Mouse (Mus musculus) neural tube, embryonic 12.5 days (tissue): Measurements from ENCODE around the gene Efcab9. TPM values are rescaled to one million over a fixed set of nuclear protein-coding genes. Genes with fewer than 3 reads are reported as not detected.

Experiments used
- ATAC-seq: fragments of 200-750 bp; cut with Nextera tagmentation; 2 replicates; pipeline ENCODE4 v1.8.0; 2017; ENCODE audit warnings: low read depth, mild to moderate bottlenecking, moderate TSS enrichment, moderate library complexity; ENCODE audit not compliant: low FRiP score
- H3K27ac ChIP-seq: fragments of 300-500 bp; sonication (generic); 2 replicates; pipeline ENCODE4 v1.5.1; 2016
- H3K27me3 ChIP-seq: fragments of 300-500 bp; sonication (generic); replicated peaks from 2 replicates; pipeline ENCODE4 v1.6.1; 2016; ENCODE audit warnings: mild to moderate bottlenecking
- H3K36me3 ChIP-seq: fragments of 300-500 bp; sonication (generic); 2 replicates; pipeline ENCODE4 v1.6.1; 2016; ENCODE audit warnings: mild to moderate bottlenecking
- H3K4me1 ChIP-seq: fragments of 300-500 bp; sonication (generic); 2 replicates; pipeline ENCODE4 v1.6.1; 2016
- H3K4me2 ChIP-seq: fragments of 300-500 bp; sonication (generic); replicated peaks from 2 replicates; pipeline ENCODE4 v1.6.1; 2016; ENCODE audit warnings: mild to moderate bottlenecking
- H3K4me3 ChIP-seq: fragments of 300-500 bp; sonication (generic); 2 replicates; pipeline ENCODE4 v1.5.1; 2016
- H3K9ac ChIP-seq: fragments of 300-500 bp; sonication (generic); 2 replicates; pipeline ENCODE4 v1.6.1; 2016; ENCODE audit warnings: mild to moderate bottlenecking
- H3K9me3 ChIP-seq: fragments of 300-500 bp; sonication (generic); 2 replicates; pipeline ENCODE4 v1.6.1; 2016; ENCODE audit warnings: mild to moderate bottlenecking
- WGBS: fragments of 180-500 bp; shearing (Covaris S2); methylation state at CpG from one replicate; pipeline ENCODE4 v1.1.7; 2016; 5-methylcytosine and 5-hydroxymethylcytosine counted together
- polyA plus RNA-seq: library from polyadenylated mRNA; unstranded; fragments of >200 nt; fragmentation: Nextera tagmentation; extraction: Ambion mirVana; gene quantifications from 2 replicates; pipeline ENCODE4 v1.2.1, GENCODE M21; 2016

The Efcab9 gene
- polyA plus RNA-seq, result 0.51 TPM in 1 of 2 replicates, not detected in the other

- WGBS, result 8% methylated on average over 33 of the region's 33 CpGs
- peaks cover 15% of the 10 kb centered on the region; the same call in 1 of the 2 replicates for H3K27me3 ChIP-seq
- peaks cover 31% of the 10 kb centered on the region for H3K4me1 ChIP-seq
- no peaks in the 10 kb centered on the region for H3K36me3 ChIP-seq
- peak within 1 kb of the TSS; percentile 97 for H3K4me2 ChIP-seq
- peak; percentile 18; the same call in 1 of the 2 replicates for ATAC-seq
- H3K9ac ChIP-seq, result peak within 1 kb of the TSS; percentile 70
- no peak within 1 kb of the TSS for H3K27ac ChIP-seq
- peak within 1 kb of the TSS; percentile 55 for H3K4me3 ChIP-seq
- no peaks in the 10 kb centered on the region for H3K9me3 ChIP-seq
These were observed at the start of gene Efcab9 for GRCm38 (mm10) chr11:32531871-32532764. Gene Efcab9, minus strand, starts transcription at chr11:32532081.

DNA sequence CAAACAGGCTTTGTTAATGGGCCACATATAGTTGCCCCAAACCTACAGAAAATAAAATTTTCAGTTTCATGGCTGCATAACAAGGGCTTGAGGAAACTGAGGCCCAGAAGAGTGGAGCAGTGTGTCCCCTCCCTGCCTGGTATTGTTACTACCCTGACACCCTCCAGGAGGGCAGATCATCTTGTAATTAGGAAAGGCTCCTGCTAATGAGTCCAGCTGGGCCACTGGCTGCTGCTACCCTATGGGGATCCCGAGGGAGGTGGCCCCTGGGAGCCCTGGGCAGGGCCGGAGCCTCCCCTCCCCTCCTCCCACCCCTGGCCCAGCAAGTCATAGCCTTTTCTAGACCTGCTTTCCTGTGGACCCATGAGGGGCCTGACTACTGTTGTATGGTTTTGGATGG lies 49.1 kb upstream of the Efcab9 start:
- no peak overlapping the region for H3K4me3 ChIP-seq
- no peaks in the 10 kb centered on the region for H3K9me3 ChIP-seq
- no peak overlapping the region for H3K27ac ChIP-seq
- H3K9ac ChIP-seq, result no peak overlapping the region
- no peaks in the 10 kb centered on the region for H3K27me3 ChIP-seq
- H3K36me3 ChIP-seq, result no peaks in the 10 kb centered on the region; the same call in 1 of the 2 replicates
- no peak overlapping the region for H3K4me2 ChIP-seq
- ATAC-seq, result no peak
- H3K4me1 ChIP-seq, result 0 out of 2 replicates have a peak, but pooled peaks cover 5% of the 10 kb centered on the region
- WGBS, result 23% methylated on average over 2 of the region's 2 CpGs

- WGBS, result 82% methylated on average over 16 of the region's 16 CpGs
- no peak for ATAC-seq
- no peak overlapping the region for H3K27ac ChIP-seq
- no peak overlapping the region for H3K4me2 ChIP-seq
- H3K36me3 ChIP-seq, result no peaks in the 10 kb centered on the region; the same call in 1 of the 2 replicates
- no peak overlapping the region for H3K9ac ChIP-seq
- H3K27me3 ChIP-seq, result no peaks in the 10 kb centered on the region
- 0 out of 2 replicates have a peak, but pooled peaks cover 5% of the 10 kb centered on the region for H3K4me1 ChIP-seq
- no peaks in the 10 kb centered on the region for H3K9me3 ChIP-seq
- H3K4me3 ChIP-seq, result no peak overlapping the region
These were observed 48.5 kb upstream of the Efcab9 start for GRCm38 (mm10) chr11:32580305-32580947.

GRCm38 (mm10) chr11:32576760-32577050 lies 44.8 kb upstream of the Efcab9 start:
- Histone ChIP-seq H3K36me3 (no peaks in the 10 kb centered on the region; the same call in 1 of the 2 replicates), H3K27ac (peak overlapping the region; percentile 32; the same call in 1 of the 2 replicates), H3K27me3 (no peaks in the 10 kb centered on the region), H3K4me2 (no peak overlapping the region), H3K9ac (no peak overlapping the region), H3K4me1 (0 out of 2 replicates have a peak, but pooled peaks cover 5% of the 10 kb centered on the region), H3K9me3 (no peaks in the 10 kb centered on the region), H3K4me3 (no peak overlapping the region)
- 65% methylated on average over 5 of the region's 5 CpGs for WGBS
- no peak for ATAC-seq

GRCm38 (mm10) chr11:32575964-32576759 lies 44.3 kb upstream of the Efcab9 start:
- no peak overlapping the region for H3K9ac ChIP-seq

DNA sequence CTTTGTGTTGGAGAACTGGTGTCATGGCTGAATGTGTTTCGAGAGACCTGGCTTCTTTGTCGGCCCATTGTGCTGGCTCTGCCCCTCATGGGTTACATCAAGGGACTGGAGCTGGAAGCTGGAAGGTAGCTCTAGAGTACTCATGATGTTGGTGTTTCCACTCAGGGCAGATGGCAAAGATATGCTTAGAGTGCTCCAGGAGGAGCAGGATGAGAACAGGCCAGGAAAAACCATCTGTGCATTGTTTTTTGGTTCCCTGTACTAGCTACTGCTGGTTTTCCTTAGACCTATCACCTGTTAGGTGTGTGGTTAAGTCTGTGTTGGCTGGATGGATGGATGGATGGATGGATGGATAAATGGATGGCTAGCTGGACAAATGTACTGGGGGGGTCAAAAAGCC lies 41.8 kb upstream of the Efcab9 start:
- Histone ChIP-seq H3K4me3 (no peak overlapping the region), H3K4me2 (no peak overlapping the region), H3K9ac (no peak overlapping the region), H3K4me1 (0 out of 2 replicates have a peak, but pooled peaks cover 5% of the 10 kb centered on the region), H3K36me3 (no peaks in the 10 kb centered on the region; the same call in 1 of the 2 replicates), H3K27me3 (no peaks in the 10 kb centered on the region), H3K9me3 (no peaks in the 10 kb centered on the region), H3K27ac (no peak overlapping the region)
- ATAC-seq, result no peak
- 94% methylated on average over 2 of the region's 2 CpGs for WGBS

More at GRCm38 (mm10) chr11:32575964-32576759, 44.3 kb upstream of the Efcab9 start:
- 85% methylated on average over 6 of the region's 6 CpGs for WGBS
- ATAC-seq, result no peak
- peak overlapping the region; percentile 32; the same call in 1 of the 2 replicates for H3K27ac ChIP-seq
- no peak overlapping the region for H3K4me3 ChIP-seq
- H3K4me1 ChIP-seq, result 0 out of 2 replicates have a peak, but pooled peaks cover 5% of the 10 kb centered on the region
- no peaks in the 10 kb centered on the region for H3K9me3 ChIP-seq
- no peaks in the 10 kb centered on the region for H3K27me3 ChIP-seq
- H3K4me2 ChIP-seq, result no peak overlapping the region
- H3K36me3 ChIP-seq, result no peaks in the 10 kb centered on the region; the same call in 1 of the 2 replicates

DNA sequence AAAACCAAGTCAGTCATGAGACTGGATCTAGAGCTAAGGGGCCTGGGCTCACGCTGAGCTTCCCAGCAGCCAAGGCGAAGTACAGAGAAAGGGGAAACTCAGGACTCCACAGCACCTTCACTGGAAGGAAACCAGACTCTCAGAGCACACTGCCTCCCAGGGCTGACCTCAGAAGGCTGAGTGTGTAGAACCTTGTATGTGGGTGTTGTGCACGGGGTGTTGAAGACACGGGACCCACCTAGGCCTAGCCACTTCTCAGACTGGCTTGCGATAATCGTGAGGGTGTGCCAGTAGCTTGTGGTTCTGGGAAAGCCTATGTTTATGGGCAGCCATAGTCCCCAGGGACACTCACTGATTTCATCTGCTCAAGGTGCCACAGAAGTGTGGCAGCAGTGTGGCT lies 39.2 kb upstream of the Efcab9 start:
- no peak for ATAC-seq
- H3K27me3 ChIP-seq, result no peaks in the 10 kb centered on the region
- H3K4me3 ChIP-seq, result no peak overlapping the region
- WGBS, result 88% methylated on average over 6 of the region's 6 CpGs
- H3K4me2 ChIP-seq, result no peak overlapping the region
- H3K4me1 ChIP-seq, result peaks cover 8% of the 10 kb centered on the region; the same call in 1 of the 2 replicates
- H3K36me3 ChIP-seq, result no peaks in the 10 kb centered on the region
- no peak overlapping the region for H3K27ac ChIP-seq
- H3K9ac ChIP-seq, result no peak overlapping the region
- H3K9me3 ChIP-seq, result no peaks in the 10 kb centered on the region

DNA sequence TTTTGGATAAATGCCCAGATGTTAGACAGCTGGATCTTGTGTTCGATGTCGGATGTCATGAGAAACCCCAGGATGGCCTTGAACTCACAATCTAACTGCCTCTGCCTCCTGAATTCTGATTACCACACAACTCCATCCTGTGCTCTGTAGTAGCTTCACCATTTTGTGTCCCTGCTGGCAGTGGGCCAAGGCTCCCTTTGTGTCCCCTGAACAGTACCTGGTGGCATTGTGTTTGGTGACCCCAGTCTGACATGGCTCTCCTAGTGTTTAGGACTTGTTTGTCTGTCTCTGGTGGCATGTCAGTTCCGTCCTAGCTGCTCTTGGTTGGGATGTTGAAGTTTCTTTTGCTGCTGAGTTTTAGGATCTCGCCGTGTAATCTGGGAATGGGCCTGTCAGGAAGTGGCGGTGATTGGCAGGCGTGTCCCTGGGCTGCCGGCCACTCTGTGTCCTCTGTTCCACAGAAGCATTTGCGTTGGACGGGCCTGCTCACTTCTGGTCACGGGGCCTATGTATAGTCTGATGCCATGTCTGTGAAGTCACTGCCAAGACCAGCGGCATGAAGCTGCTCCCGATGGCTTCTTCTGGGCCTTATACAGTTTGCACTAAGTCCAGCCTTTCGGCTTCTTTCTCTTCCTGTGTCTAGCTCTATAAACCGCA lies 36.9 kb upstream of the Efcab9 start:
- Histone ChIP-seq H3K9ac (no peak overlapping the region), H3K27me3 (no peaks in the 10 kb centered on the region), H3K9me3 (no peaks in the 10 kb centered on the region), H3K4me2 (no peak overlapping the region), H3K4me3 (no peak overlapping the region), H3K27ac (no peak overlapping the region), H3K36me3 (no peaks in the 10 kb centered on the region), H3K4me1 (peaks cover 18% of the 10 kb centered on the region; the same call in 1 of the 2 replicates)
- no peak for ATAC-seq
- WGBS, result 90% methylated on average over 15 of the region's 15 CpGs

- Histone ChIP-seq H3K36me3 (no peaks in the 10 kb centered on the region), H3K27ac (no peak overlapping the region), H3K27me3 (no peaks in the 10 kb centered on the region), H3K4me2 (no peak overlapping the region), H3K9me3 (no peaks in the 10 kb centered on the region), H3K9ac (no peak overlapping the region), H3K4me1 (peaks cover 25% of the 10 kb centered on the region), H3K4me3 (no peak overlapping the region)
- no peak for ATAC-seq
- WGBS, result 86% methylated on average over 7 of the region's 7 CpGs
These were observed 36.2 kb upstream of the Efcab9 start for GRCm38 (mm10) chr11:32568060-32568459.

- 80% methylated on average over 10 of the region's 10 CpGs for whole genome bisulfite sequencing
- no peaks in the 10 kb centered on the region for H3K27me3 ChIP-seq
- H3K4me1 ChIP-seq, result peaks cover 26% of the 10 kb centered on the region
- no peak overlapping the region for H3K4me2 ChIP-seq
- no peaks in the 10 kb centered on the region for H3K36me3 ChIP-seq
- H3K4me3 ChIP-seq, result no peak overlapping the region
- H3K9me3 ChIP-seq, result no peaks in the 10 kb centered on the region
- no peak for ATAC-seq
- H3K27ac ChIP-seq, result no peak overlapping the region
- H3K9ac ChIP-seq, result no peak overlapping the region
These were observed 35.3 kb upstream of the Efcab9 start for GRCm38 (mm10) chr11:32567000-32567855.

DNA sequence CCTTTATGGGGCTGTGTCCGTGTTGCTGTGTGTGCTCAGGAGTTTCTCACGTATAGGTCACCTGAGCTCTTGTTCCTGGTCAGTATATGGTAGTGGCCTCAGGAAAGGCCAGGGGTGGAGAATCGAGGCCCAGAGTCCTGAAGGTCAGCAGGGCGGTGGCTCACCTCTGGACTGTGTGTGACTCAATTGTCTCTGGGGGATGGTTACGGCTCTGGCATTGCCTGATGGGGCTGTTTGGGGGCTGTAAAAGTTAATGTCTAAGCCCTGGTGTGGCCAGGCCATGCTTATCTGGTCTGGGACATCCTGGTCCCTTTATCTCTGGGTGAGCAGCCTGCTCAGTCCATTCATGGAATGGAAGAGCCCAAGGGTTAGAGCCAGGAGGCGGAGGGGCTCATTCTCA lies 34.3 kb upstream of the Efcab9 start:
- WGBS, result 61% methylated on average over 6 of the region's 6 CpGs
- Histone ChIP-seq H3K4me2 (no peak overlapping the region), H3K4me1 (peaks cover 26% of the 10 kb centered on the region), H3K9ac (no peak overlapping the region), H3K27ac (no peak overlapping the region), H3K36me3 (no peaks in the 10 kb centered on the region), H3K9me3 (no peaks in the 10 kb centered on the region), H3K27me3 (no peaks in the 10 kb centered on the region), H3K4me3 (no peak overlapping the region)
- ATAC-seq, result no peak
